Mouse (Mus musculus) frontal cortex, postnatal 36 days (tissue): ENCODE results near the gene Mrpl36.

Experiments
- DNase-seq, 2 experiments: peaks; one replicate each; pipeline ENCODE4 v3.0.0; 2022; ENCODE audit warnings: low spot score in 2 of 2

Mrpl36 gene

GRCm38 (mm10) chr13:73346743-73347142 lies 18.4 kb downstream of the Mrpl36 start:
- no peak for DNase-seq

GRCm38 (mm10) chr13:73347171-73347570 lies 18.9 kb downstream of the Mrpl36 start:
- no peak for DNase-seq

GRCm38 (mm10) chr13:73347922-73348650 lies 19.8 kb downstream of the Mrpl36 start:
- no peak for DNase-seq

- no peak for DNase-seq
These were observed 22.4 kb downstream of the Mrpl36 start for GRCm38 (mm10) chr13:73350741-73351140.

GRCm38 (mm10) chr13:73351910-73352309 lies 23.6 kb downstream of the Mrpl36 start:
- DNase-seq = no peak

GRCm38 (mm10) chr13:73352491-73352890 lies 24.2 kb downstream of the Mrpl36 start:
- DNase-seq = no peak

GRCm38 (mm10) chr13:73357106-73357505 lies 28.8 kb downstream of the Mrpl36 start:
- no peak for DNase-seq

GRCm38 (mm10) chr13:73373367-73373766 lies 45.1 kb downstream of the Mrpl36 start:
- peak in 1 of 2 experiments; percentile 3 for DNase-seq

- no peak for DNase-seq
These were observed 46.3 kb downstream of the Mrpl36 start for GRCm38 (mm10) chr13:73374612-73375011.

- no peak for DNase-seq
These were observed 49.3 kb downstream of the Mrpl36 start for GRCm38 (mm10) chr13:73377637-73378036.
